Mouse (Mus musculus) hindbrain, embryonic 13.5 days (tissue): ENCODE measurements around the gene Zfp444. TPM values are rescaled to one million over a fixed set of nuclear protein-coding genes. Genes with fewer than 3 reads are reported as not detected.
"Not testable (repeated sequence)": the region's sequence is repeated elsewhere in the genome, so short reads cannot be mapped to it uniquely, and the experiment has no call there.

Experiments
- ATAC-seq: fragments of 200-750 bp; cut with Nextera tagmentation; 2 replicates; pipeline ENCODE4 v1.8.0; 2017; ENCODE audit warnings: moderate TSS enrichment; ENCODE audit not compliant: low FRiP score
- H3K27ac ChIP-seq: fragments of 300-500 bp; sonication (generic); 2 replicates; pipeline ENCODE4 v1.5.1; 2015; ENCODE audit warnings: inconsistent platforms, mild to moderate bottlenecking, moderate library complexity
- H3K27me3 ChIP-seq: fragments of 300-500 bp; sonication (generic); 2 replicates; pipeline ENCODE4 v1.6.1; 2015; ENCODE audit warnings: mild to moderate bottlenecking, inconsistent platforms
- H3K36me3 ChIP-seq: fragments of 300-500 bp; sonication (generic); 2 replicates; pipeline ENCODE4 v1.6.1; 2015; ENCODE audit warnings: mild to moderate bottlenecking, inconsistent platforms
- H3K4me1 ChIP-seq: fragments of 300-500 bp; sonication (generic); replicated peaks from 2 replicates; pipeline ENCODE4 v1.6.1; 2015; ENCODE audit warnings: inconsistent platforms
- H3K4me2 ChIP-seq: fragments of 300-500 bp; sonication (generic); 2 replicates; pipeline ENCODE4 v1.6.1; 2015; ENCODE audit warnings: inconsistent platforms, mild to moderate bottlenecking, moderate library complexity
- H3K4me3 ChIP-seq: fragments of 300-500 bp; sonication (generic); 2 replicates; pipeline ENCODE4 v1.5.1; 2015; ENCODE audit warnings: mild to moderate bottlenecking, inconsistent platforms
- H3K9ac ChIP-seq: fragments of 300-500 bp; sonication (generic); 2 replicates; pipeline ENCODE4 v1.6.1; 2015; ENCODE audit warnings: mild to moderate bottlenecking, inconsistent platforms
- H3K9me3 ChIP-seq: fragments of 300-500 bp; sonication (generic); 2 replicates; pipeline ENCODE4 v1.6.1; 2016; ENCODE audit warnings: inconsistent platforms
- WGBS: fragments of 180-500 bp; shearing (Covaris S2); methylation state at CpG from one replicate; pipeline ENCODE4 v1.1.7; 2015; 5-methylcytosine and 5-hydroxymethylcytosine counted together
- polyA plus RNA-seq: library from polyadenylated mRNA; unstranded; fragments of >200 nt; fragmentation: Nextera tagmentation; extraction: Ambion mirVana; gene quantifications from 2 replicates; pipeline ENCODE4 v1.2.1, GENCODE M21; 2015

The Zfp444 gene
- polyA plus RNA-seq, 1 experiment from 2014 or later = 94.9 TPM

GRCm38 (mm10) chr7:6186756-6187155 lies 14.7 kb downstream of the Zfp444 start:
- no peak for ATAC-seq
- Histone ChIP-seq H3K4me3 (no peak overlapping the region), H3K4me1 (no peaks in the 10 kb centered on the region), H3K4me2 (no peak overlapping the region), H3K9ac (no peak overlapping the region), H3K9me3 (no peaks in the 10 kb centered on the region), H3K36me3 (peaks cover 84% of the 10 kb centered on the region), H3K27me3 (0 out of 2 replicates have a peak, but pooled peaks cover 5% of the 10 kb centered on the region), H3K27ac (no peak overlapping the region)
- whole genome bisulfite sequencing = 87% methylated on average over 2 of the region's 2 CpGs

- Histone ChIP-seq H3K36me3 (peaks cover 63% of the 10 kb centered on the region), H3K9me3 (no peaks in the 10 kb centered on the region), H3K4me3 (no peak overlapping the region), H3K4me2 (no peak overlapping the region), H3K9ac (no peak overlapping the region), H3K27ac (no peak overlapping the region), H3K27me3 (0 out of 2 replicates have a peak, but pooled peaks cover 5% of the 10 kb centered on the region), H3K4me1 (no peaks in the 10 kb centered on the region; the same call in 1 of the 2 replicates)
- WGBS = 40% methylated on average over 45 of the region's 45 CpGs
- ATAC-seq = no peak
Observed at GRCm38 (mm10) chr7:6189542-6189941, 17.5 kb downstream of the Zfp444 start.

GRCm38 (mm10) chr7:6191376-6191775 lies 19.4 kb downstream of the Zfp444 start:
- no peak for ATAC-seq
- WGBS = 52% methylated on average over 3 of the region's 3 CpGs

GRCm38 (mm10) chr7:6194129-6194528 lies 22.1 kb downstream of the Zfp444 start:
- Histone ChIP-seq H3K9ac (no peak overlapping the region), H3K9me3 (no peaks in the 10 kb centered on the region), H3K27me3 (no peaks in the 10 kb centered on the region), H3K36me3 (peaks cover 18% of the 10 kb centered on the region), H3K4me1 (no peaks in the 10 kb centered on the region; the same call in 1 of the 2 replicates), H3K4me2 (no peak overlapping the region), H3K4me3 (no peak overlapping the region), H3K27ac (no peak overlapping the region)
- WGBS = 22% methylated on average over 5 of the region's 5 CpGs
- peak; percentile 81 for ATAC-seq

More at GRCm38 (mm10) chr7:6191376-6191775, 19.4 kb downstream of the Zfp444 start:
- Histone ChIP-seq H3K36me3 (peaks cover 46% of the 10 kb centered on the region), H3K27me3 (0 out of 2 replicates have a peak, but pooled peaks cover 5% of the 10 kb centered on the region), H3K4me3 (no peak overlapping the region), H3K9me3 (no peaks in the 10 kb centered on the region), H3K9ac (no peak overlapping the region), H3K4me1 (no peaks in the 10 kb centered on the region; the same call in 1 of the 2 replicates), H3K27ac (no peak overlapping the region), H3K4me2 (no peak overlapping the region)

- Histone ChIP-seq H3K27ac (no peak overlapping the region), H3K36me3 (peaks cover 2% of the 10 kb centered on the region; the same call in 1 of the 2 replicates), H3K27me3 (no peaks in the 10 kb centered on the region), H3K9me3 (0 out of 2 replicates have a peak, but pooled peaks cover 3% of the 10 kb centered on the region), H3K4me2 (no peak overlapping the region), H3K4me3 (no peak overlapping the region), H3K9ac (no peak overlapping the region), H3K4me1 (no peaks in the 10 kb centered on the region; the same call in 1 of the 2 replicates)
- ATAC-seq = no peak
- WGBS = 43% methylated on average over 2 of the region's 2 CpGs
Observed at GRCm38 (mm10) chr7:6195777-6196176, 23.8 kb downstream of the Zfp444 start.

DNA sequence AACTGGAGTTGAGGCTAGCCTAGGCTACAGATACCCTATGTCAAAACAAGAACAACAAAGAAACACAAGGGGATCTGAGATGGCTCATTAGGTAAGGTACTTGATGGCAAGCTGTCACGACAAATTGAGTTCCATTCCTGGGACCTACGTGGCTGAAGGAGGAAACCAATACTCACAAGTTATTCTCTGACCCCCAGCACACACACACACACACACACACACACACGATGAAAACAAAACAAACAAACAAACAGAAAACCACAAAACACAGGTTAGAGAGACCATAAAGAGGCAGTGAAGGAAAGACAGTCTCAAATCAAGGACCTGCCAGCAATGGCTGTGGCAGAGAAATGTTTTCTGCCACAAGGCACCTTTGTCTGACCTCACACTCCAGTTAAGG lies 24.8 kb downstream of the Zfp444 start, which contains the start of gene Galp:
Galp (plus strand) TSS at position 301 of the 400 bp plus-strand sequence.
- H3K36me3 ChIP-seq = no peaks in the 10 kb centered on the region
- no peak within 1 kb of the TSS for H3K9ac ChIP-seq
- WGBS = 66% methylated on average over 3 of the region's 3 CpGs
- H3K9me3 ChIP-seq = 0 out of 2 replicates have a peak, but pooled peaks cover 3% of the 10 kb centered on the region
- no peaks in the 10 kb centered on the region; the same call in 1 of the 2 replicates for H3K4me1 ChIP-seq
- no peak within 1 kb of the TSS for H3K4me2 ChIP-seq
- H3K4me3 ChIP-seq = no peak within 1 kb of the TSS
- ATAC-seq = no peak
- H3K27me3 ChIP-seq = no peaks in the 10 kb centered on the region
- H3K27ac ChIP-seq = no peak within 1 kb of the TSS

DNA sequence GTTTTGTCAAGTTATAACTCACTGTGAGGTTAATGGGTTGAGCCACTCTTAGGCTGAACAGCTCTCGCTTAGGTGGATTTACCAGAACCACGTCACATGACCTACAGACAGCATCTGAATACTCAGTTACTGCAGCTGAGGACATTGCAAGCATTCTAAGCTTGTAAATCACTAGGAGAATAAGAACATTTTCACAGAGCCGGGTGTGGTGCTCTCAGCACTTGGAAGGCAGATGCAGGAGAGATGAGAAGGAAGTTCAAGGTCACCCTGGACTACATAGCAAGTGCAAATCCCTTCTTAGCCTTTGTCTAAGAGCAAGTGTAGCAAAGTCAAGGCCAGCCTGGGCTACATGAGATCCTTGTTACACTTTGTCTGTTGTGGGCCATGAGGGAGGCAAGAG lies 32.2 kb downstream of the Zfp444 start:
- 87% methylated on average over 3 of the region's 3 CpGs for WGBS
- H3K36me3 ChIP-seq = no peaks in the 10 kb centered on the region
- ATAC-seq = no peak
- H3K9me3 ChIP-seq = 0 out of 2 replicates have a peak, but pooled peaks cover 3% of the 10 kb centered on the region
- no peak overlapping the region for H3K4me2 ChIP-seq
- H3K27ac ChIP-seq = no peak overlapping the region
- H3K4me1 ChIP-seq = no peaks in the 10 kb centered on the region
- H3K9ac ChIP-seq = no peak overlapping the region
- H3K27me3 ChIP-seq = no peaks in the 10 kb centered on the region
- H3K4me3 ChIP-seq = no peak overlapping the region

GRCm38 (mm10) chr7:6213144-6213543 lies 41.1 kb downstream of the Zfp444 start:
- no peaks in the 10 kb centered on the region for H3K27me3 ChIP-seq
- no peak overlapping the region for H3K4me3 ChIP-seq
- no peak for ATAC-seq
- no peak overlapping the region for H3K4me2 ChIP-seq
- no peaks in the 10 kb centered on the region for H3K4me1 ChIP-seq
- peaks cover 7% of the 10 kb centered on the region; the same call in 1 of the 2 replicates for H3K9me3 ChIP-seq
- WGBS = 53% methylated on average over 5 of the region's 5 CpGs
- no peak overlapping the region for H3K27ac ChIP-seq
- no peaks in the 10 kb centered on the region for H3K36me3 ChIP-seq
- H3K9ac ChIP-seq = no peak overlapping the region

DNA sequence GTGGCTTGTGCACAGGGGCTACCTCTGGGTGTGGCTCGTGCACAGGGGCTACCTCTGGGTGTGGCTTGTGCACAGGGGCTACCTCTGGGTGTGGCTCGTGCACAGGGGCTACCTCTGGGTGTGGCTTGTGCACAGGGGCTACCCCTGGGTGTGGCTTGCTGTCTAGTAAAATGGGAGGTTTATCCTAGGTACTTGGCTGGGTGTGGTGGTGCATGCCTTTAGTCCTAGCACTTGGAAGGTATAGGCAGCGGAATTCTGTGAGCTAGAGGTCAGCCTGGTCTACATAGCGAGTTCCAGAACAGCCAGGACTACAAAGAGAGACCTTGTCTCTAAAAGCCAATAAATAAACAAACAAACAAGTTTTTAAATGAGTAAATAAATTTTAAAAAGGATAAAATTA lies 42.7 kb downstream of the Zfp444 start:
- ATAC-seq, H3K27ac ChIP-seq, H3K4me2 ChIP-seq, H3K9ac ChIP-seq, H3K4me1 ChIP-seq, H3K36me3 ChIP-seq, H3K9me3 ChIP-seq, H3K27me3 ChIP-seq, H3K4me3 ChIP-seq: not testable (repeated sequence)
- WGBS = 74% methylated on average over 4 of the region's 4 CpGs

GRCm38 (mm10) chr7:6220147-6220546 lies 48.1 kb downstream of the Zfp444 start:
- Histone ChIP-seq H3K36me3 (no peaks in the 10 kb centered on the region), H3K9ac (no peak overlapping the region), H3K4me2 (no peak overlapping the region), H3K27me3 (no peaks in the 10 kb centered on the region), H3K27ac (no peak overlapping the region), H3K9me3 (peaks cover 6% of the 10 kb centered on the region; the same call in 1 of the 2 replicates), H3K4me1 (no peaks in the 10 kb centered on the region), H3K4me3 (no peak overlapping the region)
- ATAC-seq = no peak
- WGBS = 45% methylated on average over 3 of the region's 3 CpGs

DNA sequence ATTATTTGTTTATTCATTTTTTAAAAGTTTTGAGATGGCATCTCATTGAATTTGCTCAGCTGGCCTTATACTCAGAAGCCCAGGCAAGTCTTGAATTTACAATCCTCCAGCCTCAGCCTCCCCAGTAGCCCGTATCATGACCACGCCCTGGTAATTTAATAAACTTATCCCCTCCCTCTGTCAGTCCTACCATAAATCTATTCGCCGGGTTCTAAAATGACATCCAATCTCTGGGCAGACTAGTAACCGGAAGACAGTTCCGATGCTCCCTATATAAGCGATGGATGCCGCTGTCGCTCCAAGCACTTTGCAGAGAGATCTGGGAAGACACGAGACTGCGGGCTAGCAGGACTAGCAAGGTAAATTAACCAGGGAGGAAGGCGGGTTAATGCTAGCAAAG lies 50.0 kb downstream of the Zfp444 start, which contains the start of gene Zscan5b:
Zscan5b (plus strand) TSS at position 301 of the 400 bp plus-strand sequence.
- no peak for ATAC-seq
- 95% methylated on average over 12 of the region's 12 CpGs for WGBS
- no peaks in the 10 kb centered on the region for H3K4me1 ChIP-seq

GRCm38 (mm10) chr7:6228491-6228890 lies 56.5 kb downstream of the Zfp444 start:
- ATAC-seq, H3K36me3 ChIP-seq, H3K9ac ChIP-seq, H3K4me3 ChIP-seq, H3K27me3 ChIP-seq, H3K27ac ChIP-seq, H3K4me1 ChIP-seq, H3K4me2 ChIP-seq: not testable (repeated sequence)
- 58% methylated on average over 8 of the region's 8 CpGs for WGBS
- H3K9me3 ChIP-seq = peaks cover 15% of the 10 kb centered on the region; the same call in 1 of the 2 replicates

More for the DNA sequence above, 50.0 kb downstream of the Zfp444 start, which contains the start of gene Zscan5b:
- H3K27me3 ChIP-seq = no peaks in the 10 kb centered on the region
- H3K9ac ChIP-seq = no peak within 1 kb of the TSS
- H3K9me3 ChIP-seq = peaks cover 3% of the 10 kb centered on the region; the same call in 1 of the 2 replicates
- no peak within 1 kb of the TSS for H3K4me2 ChIP-seq
- H3K27ac ChIP-seq = no peak within 1 kb of the TSS
- H3K4me3 ChIP-seq = no peak within 1 kb of the TSS
- H3K36me3 ChIP-seq = no peaks in the 10 kb centered on the region

GRCm38 (mm10) chr7:6239787-6240186 lies 67.8 kb downstream of the Zfp444 start:
- Histone ChIP-seq H3K4me3 (no peak overlapping the region), H3K27ac (no peak overlapping the region), H3K36me3 (no peaks in the 10 kb centered on the region), H3K9me3 (no peaks in the 10 kb centered on the region), H3K9ac (no peak overlapping the region), H3K4me1 (no peaks in the 10 kb centered on the region), H3K4me2 (no peak overlapping the region), H3K27me3 (no peaks in the 10 kb centered on the region)
- no peak for ATAC-seq
- 51% methylated on average over 11 of the region's 11 CpGs for WGBS
